Mouse (Mus musculus) embryo, embryonic 9.5 days (tissue): ENCODE measurements around the gene Smpd1.
A peak's percentile ranks its signal among the peaks of the same experiment; 100 is the strongest.

Source experiments
- DNase-seq: peaks from one replicate; pipeline ENCODE4 v3.0.0-alpha.2; 2017; ENCODE audit errors: extremely low spot score

Smpd1 gene

DNA sequence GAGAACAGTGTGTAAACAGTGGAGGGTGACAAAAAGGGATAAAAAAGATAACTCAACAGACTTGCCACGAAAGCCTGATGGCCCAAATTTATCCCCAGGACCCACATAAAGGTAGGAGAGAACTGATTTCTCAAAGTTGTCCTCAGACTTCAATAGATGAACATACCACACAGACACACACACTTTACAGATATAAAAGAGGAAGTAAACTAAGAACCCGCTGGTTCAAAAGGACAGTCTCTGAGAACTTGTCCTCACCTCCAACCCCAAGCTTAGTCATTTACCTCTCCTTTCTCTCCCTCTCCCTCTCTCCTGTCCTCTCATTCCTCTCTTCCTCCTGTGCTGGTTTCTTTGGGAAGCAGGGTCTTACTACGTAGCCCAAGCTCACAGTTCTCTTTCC, 8.2 kb downstream of the Smpd1 start:
- DNase-seq, result no peak

DNA sequence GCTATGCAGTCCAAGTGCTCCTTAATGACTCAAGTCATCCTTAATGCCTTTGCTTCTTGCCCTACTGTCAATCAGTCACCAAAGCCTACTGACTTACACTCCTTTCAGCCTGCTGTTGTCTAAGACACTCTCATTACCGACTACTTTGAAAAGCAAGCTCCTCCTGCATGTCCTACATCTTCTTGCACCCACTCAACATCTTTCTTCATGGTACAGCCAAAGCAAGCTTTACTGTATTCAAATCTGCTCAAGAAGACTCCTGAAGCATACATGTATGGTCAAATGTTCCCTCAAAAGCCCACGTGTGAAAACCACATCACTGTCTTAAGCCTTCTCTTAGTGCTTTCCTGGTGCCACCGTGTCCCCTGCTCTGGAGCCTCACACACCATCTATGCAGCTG, 9.2 kb downstream of the Smpd1 start:
- no peak for DNase-seq

DNA sequence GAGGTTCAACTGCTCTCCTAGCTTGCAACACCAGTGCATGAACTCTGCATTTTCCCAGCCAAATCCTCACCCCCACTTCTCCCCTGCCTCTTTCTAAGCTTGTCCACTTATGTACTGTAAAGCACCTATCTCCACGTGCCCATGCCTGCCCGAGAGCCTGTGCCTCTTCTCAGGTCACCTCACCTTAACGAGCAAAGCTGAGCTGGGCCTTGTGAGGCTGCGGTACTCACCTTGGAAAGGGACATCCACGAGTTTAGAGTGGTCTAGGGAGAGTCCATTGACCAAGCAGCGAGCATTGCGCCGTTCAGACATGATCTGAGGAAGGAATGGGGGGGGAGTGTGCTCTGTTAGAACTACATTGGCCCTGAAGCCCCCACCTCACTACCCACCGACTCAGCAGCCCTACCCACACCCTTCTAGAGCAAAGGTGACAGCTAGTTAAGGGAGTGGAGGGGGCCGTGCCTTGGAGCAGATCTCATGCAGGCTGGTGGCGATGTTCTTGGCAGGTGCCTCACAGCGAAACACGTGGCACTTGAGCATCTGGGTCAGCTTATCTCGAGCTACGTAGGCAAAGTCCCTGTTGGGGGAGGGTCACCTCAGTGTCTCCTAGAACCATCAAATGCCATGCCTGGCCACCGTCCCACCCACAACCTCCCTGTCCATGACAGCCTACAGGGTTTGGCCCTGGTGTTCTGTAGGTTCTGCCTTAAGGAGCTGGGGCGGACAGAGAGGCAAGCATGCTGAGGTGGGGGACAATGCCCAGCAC, 11.1 kb downstream of the Smpd1 start:
- DNase-seq, result no peak

DNA sequence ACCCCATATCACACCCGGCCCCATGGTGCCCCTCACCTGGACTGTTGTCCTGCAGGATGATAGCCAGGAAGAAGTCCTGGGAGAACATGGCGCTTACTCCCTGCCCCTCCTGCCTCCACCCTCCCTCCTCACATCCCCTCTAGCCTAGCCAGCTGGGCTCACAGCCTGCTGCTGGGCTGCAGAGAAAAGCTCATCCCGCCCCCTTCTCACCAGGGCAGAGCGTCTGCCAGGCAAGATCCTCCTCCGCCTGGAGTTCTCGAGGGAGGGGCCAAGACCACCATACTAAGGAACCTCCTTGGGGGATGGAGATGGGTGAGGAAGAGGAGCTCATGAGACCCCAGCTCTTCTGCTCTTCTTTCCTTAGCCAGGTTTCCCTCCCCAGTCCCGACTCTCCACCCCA, 14.4 kb downstream of the Smpd1 start:
- DNase-seq, result no peak

DNA sequence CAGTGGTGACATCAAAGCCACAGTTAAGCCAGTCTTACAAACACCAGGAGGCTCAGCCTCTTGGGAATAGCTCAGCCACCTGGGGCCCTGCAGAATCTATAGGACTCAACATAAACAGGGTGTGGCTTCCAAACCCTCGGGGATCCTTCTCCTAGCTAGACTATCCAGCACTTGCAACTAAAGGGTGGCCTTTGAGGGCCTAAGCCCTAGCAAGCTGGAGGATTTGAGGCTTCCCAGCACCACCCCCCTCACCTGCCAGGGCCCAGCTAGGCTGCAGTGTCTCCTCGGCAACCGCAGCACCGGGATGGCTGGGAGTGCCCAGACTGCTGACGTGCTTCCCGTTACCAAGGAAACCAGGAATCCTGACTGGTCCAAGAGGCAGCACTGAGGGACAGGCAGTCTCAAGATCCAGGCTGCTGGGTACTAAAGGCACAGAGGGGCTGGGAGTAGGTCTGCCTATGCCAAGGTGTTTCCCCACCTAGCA, 14.9 kb downstream of the Smpd1 start:
- peak; percentile 58 for DNase-seq

DNA sequence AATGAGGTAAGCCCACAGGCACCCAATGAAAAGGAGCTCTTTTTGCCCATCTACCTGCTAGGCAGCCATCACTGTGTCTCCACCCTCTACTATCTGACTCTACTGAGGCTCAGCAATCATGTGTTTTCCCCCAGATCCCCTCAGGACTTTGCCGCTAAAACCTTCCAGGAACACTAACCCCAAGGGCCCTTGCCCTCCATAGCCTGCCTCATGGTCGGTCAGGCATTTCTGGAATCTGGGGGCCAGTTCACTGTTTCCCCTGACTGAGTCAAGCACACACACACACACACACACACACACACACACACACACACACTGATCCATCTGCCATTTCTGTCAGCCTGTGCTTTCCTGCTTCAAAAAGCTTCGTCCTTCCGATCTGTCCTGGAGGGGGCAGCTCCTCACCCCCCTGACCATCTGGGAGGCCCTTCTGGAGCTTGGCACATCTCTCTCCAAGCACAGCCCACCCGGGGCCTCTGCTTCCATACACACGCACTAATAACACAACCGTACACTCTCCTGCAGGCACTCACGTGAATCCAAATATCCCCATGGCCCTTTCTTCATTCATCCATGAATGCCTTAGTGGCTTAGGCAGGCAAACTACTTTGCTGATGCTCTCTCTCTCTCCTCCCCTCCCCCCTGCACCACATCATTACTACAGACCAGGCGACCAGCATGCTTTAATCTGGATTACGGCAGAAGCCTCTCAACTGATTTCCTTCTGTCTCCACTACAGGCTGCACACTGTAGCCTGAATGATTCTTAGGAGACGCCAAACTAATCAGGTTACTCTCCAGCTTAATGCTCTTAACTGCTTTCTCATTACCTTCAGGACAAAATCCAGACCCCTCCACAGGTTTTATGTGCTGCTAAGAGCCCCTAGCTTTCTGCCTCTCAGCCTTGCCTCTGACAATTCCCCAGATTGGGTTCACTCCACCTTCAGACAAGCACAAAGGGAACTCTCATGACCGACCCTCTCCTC, 15.6 kb downstream of the Smpd1 start:
- peak; percentile 15 for DNase-seq

DNA sequence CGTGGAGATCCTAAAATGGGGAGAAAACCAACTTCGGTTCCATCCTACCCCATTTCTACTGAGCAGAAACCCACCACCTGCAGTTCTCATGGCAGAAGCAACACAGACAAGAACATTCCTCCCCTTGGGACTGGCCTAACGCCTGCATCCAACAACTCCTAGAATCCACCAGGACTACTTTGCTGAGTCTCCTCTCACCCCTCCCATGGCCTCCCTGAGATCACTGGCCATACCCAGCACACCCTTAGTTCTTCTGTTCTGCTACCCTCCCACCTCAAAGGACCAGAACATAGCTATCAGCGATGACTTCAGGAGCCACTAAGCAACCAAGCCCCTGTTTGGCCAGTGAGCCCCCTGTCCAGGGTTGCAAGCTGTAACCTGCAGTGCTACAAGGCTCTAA, 16.6 kb downstream of the Smpd1 start:
- DNase-seq, result no peak

DNA sequence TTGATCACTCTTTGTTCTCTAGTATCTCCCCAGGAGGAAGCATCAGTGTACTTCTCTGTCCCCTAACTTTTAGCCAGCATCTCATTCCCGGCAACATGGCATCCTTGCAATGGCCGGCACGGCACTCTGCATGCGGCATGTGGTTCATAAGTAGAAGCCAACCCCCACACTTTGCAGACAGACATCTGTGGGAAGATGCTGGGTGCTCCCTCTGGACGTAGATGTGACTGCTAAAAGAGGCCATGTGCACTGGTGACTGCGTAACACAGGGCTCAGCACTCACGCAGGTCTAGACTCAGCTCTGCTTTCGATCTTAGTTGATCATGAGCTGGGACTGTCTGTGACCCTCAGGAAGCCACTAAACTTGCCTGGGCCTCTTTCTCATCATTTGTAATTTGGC, 18.8 kb downstream of the Smpd1 start:
- DNase-seq, result no peak

DNA sequence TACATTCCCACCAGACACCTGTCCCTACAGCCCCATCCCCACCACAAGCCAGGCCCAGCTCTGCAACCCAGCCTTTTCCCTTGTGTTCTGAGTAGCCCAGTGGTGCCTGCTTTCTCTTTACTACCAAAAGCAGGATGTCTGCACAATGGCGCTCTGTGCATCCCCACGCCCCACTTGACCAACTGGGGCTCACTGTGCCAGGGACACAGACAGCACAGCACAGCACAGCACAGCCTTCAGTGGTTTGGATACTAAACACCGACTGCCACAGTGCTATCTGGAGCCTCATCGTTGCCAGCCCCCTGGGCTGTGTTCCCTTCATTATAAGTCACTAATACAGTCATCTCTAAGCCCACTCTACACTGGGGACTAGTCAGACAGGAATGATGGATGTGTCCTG, 20.4 kb downstream of the Smpd1 start:
- DNase-seq, result no peak

DNA sequence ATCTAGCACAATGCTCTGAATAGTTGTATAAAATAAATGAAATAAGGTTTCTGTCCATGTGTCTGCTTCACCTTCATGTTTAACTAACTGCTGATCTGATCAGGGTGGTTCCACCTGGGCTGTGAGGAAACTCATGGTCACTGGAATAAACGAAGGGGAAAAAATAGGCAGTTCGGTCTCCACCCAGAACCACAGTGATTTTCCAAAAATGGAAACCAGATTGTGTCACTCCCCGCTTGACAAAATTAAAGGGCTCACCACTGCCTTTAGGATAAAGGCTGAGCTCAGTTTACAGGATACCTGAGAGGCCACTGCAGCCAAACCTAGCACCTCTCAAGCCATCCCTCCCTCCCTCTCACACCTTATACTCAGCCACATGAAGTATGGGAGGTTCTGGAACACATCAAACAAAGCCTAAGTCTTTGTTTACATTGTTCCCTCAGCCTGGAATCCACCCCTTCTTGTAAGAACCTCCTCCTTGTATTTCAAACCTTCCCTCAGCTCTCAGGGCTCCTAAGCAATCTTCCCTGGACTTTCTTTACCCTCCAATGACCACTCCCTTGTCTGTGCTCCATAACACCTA, 22.1 kb downstream of the Smpd1 start:
- no peak for DNase-seq

DNA sequence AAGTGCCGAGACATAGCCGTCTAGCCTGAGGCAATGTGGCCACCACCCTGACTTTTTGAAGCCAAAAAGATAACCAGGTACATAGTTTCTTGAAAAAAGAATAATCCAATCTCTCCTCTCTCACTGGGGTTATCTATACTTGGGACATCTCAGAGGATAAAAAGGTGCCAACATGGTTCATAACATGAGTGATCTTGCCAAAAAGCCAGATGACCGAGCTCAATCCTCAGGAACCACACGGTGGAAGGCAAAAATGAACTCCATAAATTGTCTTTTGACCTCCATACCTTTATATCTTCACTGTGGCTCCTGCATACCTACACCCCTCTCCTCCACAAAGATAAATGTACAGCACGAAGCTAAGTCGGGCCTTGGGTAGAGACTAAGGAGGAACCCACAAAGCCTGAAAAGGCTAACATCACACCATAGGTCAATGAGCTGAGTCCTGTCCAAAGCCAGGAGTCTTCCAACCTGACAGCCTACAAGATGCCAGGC, 23.3 kb downstream of the Smpd1 start:
- no peak for DNase-seq

DNA sequence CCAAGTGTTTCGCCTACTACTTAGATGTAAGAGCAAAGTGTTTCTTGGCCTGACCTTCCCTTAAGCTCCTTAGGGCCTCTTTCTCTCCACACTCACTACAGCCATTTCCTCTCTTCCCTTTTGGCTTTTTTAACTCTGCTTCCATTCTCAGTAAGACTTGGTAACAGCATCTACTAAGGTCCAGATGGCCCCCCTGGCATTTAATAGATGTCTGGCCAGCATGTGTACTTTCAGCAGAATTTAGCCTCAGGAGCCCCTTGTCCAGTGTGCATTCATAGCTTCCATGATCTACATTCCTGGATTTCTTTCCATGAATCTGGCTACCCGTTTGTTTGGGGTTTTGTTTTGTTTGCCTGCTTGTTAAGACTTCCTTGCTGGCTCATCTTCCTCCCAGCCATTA, 24.3 kb downstream of the Smpd1 start:
- DNase-seq, result no peak

DNA sequence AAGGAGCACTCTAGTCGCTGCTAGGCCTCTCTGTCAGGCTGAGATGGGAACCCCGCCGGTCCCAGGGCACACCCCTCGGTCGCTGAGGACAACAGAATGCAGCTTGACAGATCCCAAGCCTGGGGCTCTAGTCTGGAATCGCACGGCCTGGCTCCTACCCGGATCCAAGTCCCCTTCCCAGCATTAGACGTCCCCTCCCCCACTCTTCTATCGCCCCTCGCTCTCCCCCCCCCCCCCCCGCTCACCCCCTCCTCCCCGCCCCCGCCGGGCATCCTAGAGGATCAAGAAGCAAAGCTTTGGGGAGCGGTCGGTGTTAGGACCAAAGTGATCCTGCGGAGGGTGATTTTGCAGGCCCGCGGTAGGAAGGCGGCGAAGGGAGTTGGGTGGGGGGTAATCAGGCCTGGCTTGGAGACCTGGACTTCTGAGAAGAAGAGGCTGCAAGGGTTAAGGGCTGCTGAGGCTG, 26.5 kb downstream of the Smpd1 start:
- no peak for DNase-seq

DNA sequence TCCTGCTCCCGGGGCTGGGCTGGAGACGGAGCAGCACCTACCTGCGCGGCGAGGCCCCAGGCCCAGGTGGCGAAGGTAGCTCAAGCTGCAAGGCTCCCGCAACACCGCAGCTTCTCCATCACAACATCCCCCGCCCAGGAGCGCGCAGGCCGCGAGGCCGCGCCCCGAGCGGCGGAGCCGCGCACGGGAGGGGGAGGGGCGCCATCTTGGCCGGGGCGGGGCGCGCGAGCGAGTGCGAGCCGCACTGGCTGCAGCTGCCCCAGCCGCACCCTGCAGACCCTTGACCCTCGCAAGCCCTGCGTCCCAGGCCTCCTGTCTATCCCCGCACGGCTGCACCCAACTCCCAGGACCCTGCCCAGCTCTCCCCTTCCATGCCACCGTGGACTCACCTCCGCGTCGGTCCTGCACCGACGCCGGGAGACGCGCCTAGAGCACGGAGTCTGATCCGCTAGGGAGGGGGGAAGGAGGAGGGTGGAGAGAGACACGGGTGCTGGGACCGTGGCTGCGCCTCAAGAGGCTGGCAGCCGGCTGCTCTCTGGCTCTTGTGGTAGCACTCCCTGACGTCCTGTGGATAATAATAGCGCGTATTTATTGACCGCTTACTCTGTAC, 27.0 kb downstream of the Smpd1 start, which contains the start of gene Apbb1:
TSS of gene Apbb1 (minus strand) at position 560 of the 610 bp plus-strand sequence.
- DNase-seq, result peak; percentile 87

DNA sequence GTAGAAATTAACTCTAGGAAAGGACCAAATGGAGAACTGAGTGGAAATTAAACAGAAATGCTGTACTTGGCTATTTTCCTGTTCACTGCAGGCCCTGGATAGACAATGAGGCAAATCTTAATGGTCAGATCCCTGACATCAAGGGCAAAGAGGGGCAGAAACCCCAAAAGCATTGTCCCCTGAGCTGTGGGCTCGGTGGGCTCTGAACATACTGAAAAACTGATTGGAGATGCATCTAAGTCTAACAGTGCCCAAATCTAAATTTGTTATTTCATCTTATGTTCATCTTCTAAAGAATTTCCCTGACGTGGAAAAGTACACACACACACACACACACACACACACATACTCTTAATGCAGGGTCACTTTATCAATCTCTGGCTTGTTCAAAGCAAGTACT, 27.8 kb downstream of the Smpd1 start:
- no peak for DNase-seq

DNA sequence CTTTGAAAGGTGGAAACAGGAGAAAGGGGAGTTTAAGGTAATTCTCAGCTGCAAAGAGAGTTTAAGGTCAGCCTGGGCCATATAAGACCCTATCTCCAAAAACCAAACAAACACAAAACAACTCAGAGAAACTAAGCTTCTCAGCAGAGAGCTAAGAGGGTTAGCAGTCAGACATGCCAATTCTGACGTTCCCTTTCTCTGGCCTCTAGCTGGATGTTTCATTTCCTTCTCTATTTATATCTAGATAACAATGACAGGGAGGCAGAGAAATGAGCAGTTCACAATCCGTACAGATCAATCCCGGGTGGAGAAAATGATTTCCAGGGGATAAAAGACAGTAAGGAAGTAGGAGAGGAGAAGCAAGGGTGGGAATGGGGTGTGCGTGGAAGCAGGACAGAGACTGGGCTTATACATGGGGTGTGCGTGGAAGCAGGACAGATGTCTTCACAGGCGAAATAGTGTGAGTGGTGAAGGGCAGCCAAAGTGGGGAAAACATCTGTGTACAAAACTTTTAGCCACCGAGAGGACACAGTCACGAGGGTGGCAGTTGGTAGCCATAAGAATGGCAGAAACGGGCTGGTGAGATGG, 34.3 kb downstream of the Smpd1 start:
- DNase-seq, result no peak

DNA sequence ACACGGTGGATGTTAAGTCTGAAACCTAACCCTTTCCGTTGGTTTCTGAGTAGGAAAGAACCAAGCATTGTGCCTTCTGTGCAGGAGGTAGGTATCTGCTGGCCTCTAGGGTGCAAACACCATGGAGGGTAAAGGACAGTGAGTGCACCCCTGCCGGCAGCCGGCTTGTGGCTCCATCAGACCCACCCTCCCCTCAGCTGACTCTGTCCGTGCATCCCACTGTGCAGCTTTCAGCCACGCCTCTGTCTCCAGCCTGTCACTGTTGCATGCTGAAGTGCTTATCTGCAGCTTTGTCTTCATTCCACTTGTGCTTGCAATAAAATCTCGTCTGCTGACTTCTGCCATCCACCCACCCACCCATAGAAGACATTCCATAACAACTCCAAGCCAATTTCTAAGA, 35.9 kb downstream of the Smpd1 start:
- DNase-seq, result no peak

DNA sequence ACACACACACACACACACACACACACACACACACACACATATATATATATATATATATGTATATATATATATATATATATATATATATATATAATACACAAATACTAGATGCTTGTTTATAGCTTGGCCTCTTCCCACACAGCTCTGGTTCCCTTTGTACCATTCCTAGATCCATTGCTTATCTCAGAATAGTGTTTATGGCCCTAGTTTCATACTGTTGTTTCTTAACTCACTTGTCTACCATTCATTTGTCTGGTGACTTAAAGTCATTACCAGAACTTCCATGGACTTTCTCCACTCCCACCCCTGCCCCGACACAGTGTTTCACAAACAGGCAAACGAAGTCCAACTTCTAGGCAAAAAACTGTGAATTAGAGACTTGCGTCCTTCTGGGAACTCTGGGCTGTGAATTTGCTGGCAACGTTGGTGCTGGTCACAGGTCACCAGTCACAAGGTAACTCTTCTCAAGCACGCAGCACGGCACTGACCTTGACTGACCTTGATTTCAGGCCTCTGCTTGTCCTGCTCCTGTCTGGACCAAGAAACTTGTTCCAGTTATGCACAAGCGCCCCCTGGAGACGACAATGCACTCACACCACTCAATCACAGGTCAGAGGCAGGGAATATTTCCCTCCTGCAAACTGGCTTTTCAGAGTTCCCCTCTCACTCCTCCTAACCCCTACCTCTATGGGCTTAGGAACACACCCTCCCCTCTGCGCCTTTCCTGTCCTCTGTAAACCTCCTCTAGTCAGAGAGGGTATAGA, 48.9 kb downstream of the Smpd1 start:
- peak; percentile 58 for DNase-seq
